In the genomic region with DNA sequence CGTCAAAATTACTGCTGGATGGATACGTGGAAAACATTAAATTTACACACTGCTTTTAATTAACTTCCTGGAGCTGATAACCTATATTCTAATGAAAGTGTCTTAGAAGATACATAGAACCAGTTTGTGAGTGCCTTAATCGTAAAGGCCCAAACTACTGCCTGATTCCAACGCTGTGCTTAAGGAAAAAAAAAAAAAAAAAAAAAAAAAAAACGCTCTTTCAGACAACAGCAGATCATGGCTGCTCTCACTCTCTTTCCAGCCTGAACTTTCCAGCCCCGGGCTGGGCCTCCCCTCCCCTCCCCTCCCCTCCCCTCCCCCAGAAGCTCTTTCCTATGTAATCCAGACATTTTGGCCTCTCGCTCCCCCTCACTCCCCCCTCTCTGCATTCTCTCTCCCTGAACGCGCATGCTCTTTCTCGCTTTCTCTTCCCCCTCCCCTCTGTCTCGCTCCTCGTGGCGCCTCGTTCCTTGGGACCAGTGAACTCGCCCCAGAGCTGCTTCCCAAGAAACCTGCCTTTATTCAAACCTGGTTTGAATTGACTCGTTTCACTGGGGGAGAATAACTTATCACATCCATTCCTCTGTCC, we compare ENCODE assay signal across 8 mouse cellular contexts. TPM values are rescaled to one million over a fixed set of nuclear protein-coding genes. Genes with fewer than 3 reads are reported as not detected.
A peak's percentile ranks its signal among the peaks of the same experiment; 100 is the strongest.
DNase-seq lines count a peak whose midpoint lies in the region; ATAC-seq and TF ChIP-seq lines count a peak whose summit lies in the region.

No protein-coding gene starts in this region.

- no peak overlapping the region for H3K4me2 ChIP-seq in CH12.LX (ENCODE audit: insufficient read depth, low read depth, poor library complexity, severe bottlenecking)
- H3K4me2 ChIP-seq in forebrain, embryonic 11.5 days (ENCODE audit: low read depth, low read length, severe bottlenecking) = peak overlapping the region; percentile 8; the same call in 1 of the 2 replicates
- H3K4me2 ChIP-seq in kidney, postnatal 0 days (ENCODE audit: low read length) = no peak overlapping the region
- peak overlapping the region; percentile 25 for H3K4me2 ChIP-seq in midbrain, embryonic 13.5 days (replicated peaks)

- TF ChIP-seq POLR2A in CH12.LX (IDR thresholded peaks at IDR 0.05; ENCODE audit: low read depth, low read length) = no peak

- no peaks in the 10 kb centered on the region for H3K36me3 ChIP-seq in CH12.LX (replicated peaks in 1 of 2; ENCODE audit: control insufficient read depth in 1 of 2, insufficient read depth in 1 of 2, low read length in 1 of 2)
- no peaks in the 10 kb centered on the region for H3K36me3 ChIP-seq in forebrain, embryonic 11.5 days (ENCODE audit: control insufficient read depth, insufficient read depth, low read length)
- no peaks in the 10 kb centered on the region for H3K36me3 ChIP-seq in kidney, postnatal 0 days (ENCODE audit: insufficient read depth, low read length)
- no peaks in the 10 kb centered on the region for H3K36me3 ChIP-seq in midbrain, embryonic 13.5 days

- TF ChIP-seq EP300 in CH12.LX (IDR thresholded peaks at IDR 0.05; ENCODE audit: low read length) = no peak

- no peak for TF ChIP-seq RAD21 in CH12.LX (IDR thresholded peaks at IDR 0.05; ENCODE audit: low read depth, low read length)

- H3K4me1 ChIP-seq in CH12.LX (ENCODE audit: control insufficient read depth in 1 of 2, insufficient read depth in 2 of 2) = peaks cover 10 to 37% of the 10 kb centered on the region in 2 experiments
- H3K4me1 ChIP-seq in forebrain, embryonic 11.5 days (replicated peaks; ENCODE audit: control insufficient read depth, insufficient read depth, low read length) = peaks cover 34% of the 10 kb centered on the region
- H3K4me1 ChIP-seq in kidney, postnatal 0 days (replicated peaks; ENCODE audit: insufficient read depth, low read length) = peaks cover 22% of the 10 kb centered on the region
- H3K4me1 ChIP-seq in midbrain, embryonic 13.5 days (replicated peaks) = peaks cover 50% of the 10 kb centered on the region

- TF ChIP-seq CTCF in CH12.LX (conservative IDR thresholded peaks at IDR 0.05 in 1 of 2, IDR thresholded peaks at IDR 0.05 in 1 of 2; ENCODE audit: low read depth in 2 of 2, low read length in 2 of 2) = no peak
- TF ChIP-seq CTCF in kidney, postnatal 0 days (IDR thresholded peaks at IDR 0.05; ENCODE audit: low read depth) = no peak

- H3K9ac ChIP-seq in CH12.LX (ENCODE audit: insufficient read depth, low read depth) = no peak overlapping the region
- peak overlapping the region; percentile 64 for H3K9ac ChIP-seq in forebrain, embryonic 11.5 days (ENCODE audit: low read length)
- H3K9ac ChIP-seq in kidney, postnatal 0 days (ENCODE audit: low read depth, low read length) = no peak overlapping the region
- no peak overlapping the region for H3K9ac ChIP-seq in midbrain, embryonic 13.5 days (replicated peaks)

- in situ Hi-C loops in CH12.LX (cut with MboI; ENCODE audit: low pct_ligation_motif_present, low pct_unique_long_range_greater_than_20kb, low sequenced_read_pairs) = loop anchor here (25.0 kb wide), 3 partner anchors 391 to 716 kb away; no protein-coding TSS in a partner anchor

- 6% methylated on average over 16 of the region's 16 CpGs for WGBS in forebrain, embryonic 11.5 days
- WGBS in kidney, postnatal 0 days = 6% methylated on average over 16 of the region's 16 CpGs
- WGBS in midbrain, embryonic 13.5 days = 9% methylated on average over 14 of the region's 16 CpGs

- no peaks in the 10 kb centered on the region for H3K27me3 ChIP-seq in CH12.LX (replicated peaks)
- H3K27me3 ChIP-seq in forebrain, embryonic 11.5 days (ENCODE audit: control insufficient read depth, insufficient read depth, low read length) = no peaks in the 10 kb centered on the region
- H3K27me3 ChIP-seq in kidney, postnatal 0 days (ENCODE audit: insufficient read depth, low read length) = no peaks in the 10 kb centered on the region
- no peaks in the 10 kb centered on the region for H3K27me3 ChIP-seq in midbrain, embryonic 13.5 days

- peak; percentile 56 for DNase-seq in adrenal gland, postnatal 14 days
- DNase-seq in adrenal gland, adult 8-10 months = no peak
- no peak for DNase-seq in CH12.LX (ENCODE audit: extremely low read depth)
- peak; percentile 93 for DNase-seq in forebrain, embryonic 11.5 days (ENCODE audit: low spot score)
- DNase-seq in kidney, postnatal 0 days (ENCODE audit: low spot score) = peak; percentile 97
- DNase-seq in spleen, adult 12 weeks (ENCODE audit: low spot score) = no peak

- no peaks in the 10 kb centered on the region for H3K9me3 ChIP-seq in CH12.LX (replicated peaks; ENCODE audit: low read length)
- no peaks in the 10 kb centered on the region for H3K9me3 ChIP-seq in forebrain, embryonic 11.5 days (ENCODE audit: control insufficient read depth, low read length)
- H3K9me3 ChIP-seq in kidney, postnatal 0 days (replicated peaks; ENCODE audit: low read length) = no peaks in the 10 kb centered on the region
- H3K9me3 ChIP-seq in midbrain, embryonic 13.5 days = no peaks in the 10 kb centered on the region

- dilution Hi-C loops in CH12.LX (cut with MboI; ENCODE audit: extremely low pct_ligation_motif_present, extremely low pct_unique_long_range_greater_than_20kb, low sequenced_read_pairs) = loop anchor here (25.0 kb wide), 1 partner anchor 141 kb away; no protein-coding TSS in a partner anchor

- H3K27ac ChIP-seq in CH12.LX (ENCODE audit: insufficient read depth, low read depth) = no peak overlapping the region
- peak overlapping the region; percentile 93 for H3K27ac ChIP-seq in forebrain, embryonic 11.5 days (ENCODE audit: low read depth, low read length)
- H3K27ac ChIP-seq in kidney, postnatal 0 days = peak overlapping the region; percentile 90
- peak overlapping the region; percentile 73 for H3K27ac ChIP-seq in midbrain, embryonic 13.5 days

- H3K79me2 ChIP-seq in CH12.LX (replicated peaks; ENCODE audit: control insufficient read depth, extremely low read depth, insufficient read depth, poor library complexity, severe bottlenecking) = no peaks in the 10 kb centered on the region

- ATAC-seq in forebrain, embryonic 11.5 days (replicated peaks; ENCODE audit: low FRiP score) = peak; percentile 85
- ATAC-seq in kidney, postnatal 0 days (replicated peaks; ENCODE audit: low FRiP score, low read depth) = peak; percentile 74
- peak; percentile 79 for ATAC-seq in midbrain, embryonic 13.5 days
- ATAC-seq in granulocyte monocyte progenitor cell, adult 5-6 weeks (replicated peaks; ENCODE audit: poor library complexity, severe bottlenecking) = no peak

- H3K4me3 ChIP-seq in CH12.LX (replicated peaks in 1 of 3; ENCODE audit: low read depth in 2 of 3, low read length in 2 of 3, poor library complexity in 1 of 3) = no peak overlapping the region
- no peak overlapping the region for H3K4me3 ChIP-seq in forebrain, embryonic 11.5 days (ENCODE audit: low read depth, low read length)
- H3K4me3 ChIP-seq in kidney, postnatal 0 days (replicated peaks; ENCODE audit: low read depth, low read length) = no peak overlapping the region
- no peak overlapping the region for H3K4me3 ChIP-seq in midbrain, embryonic 13.5 days (replicated peaks)

TF ChIP-seq in CH12.LX, 34 proteins besides CTCF, POLR2A, EP300 and RAD21:
- TF ChIP-seq ZNF384 (IDR thresholded peaks at IDR 0.05; ENCODE audit: low read depth, low read length) = peak; percentile 57; the same call in 1 of the 2 replicates
- no peak for TF ChIP-seq ZC3H11A (IDR thresholded peaks at IDR 0.05; ENCODE audit: low read depth, low read length)
- no peak for TF ChIP-seq E2F4 (IDR thresholded peaks at IDR 0.05; ENCODE audit: insufficient replicate concordance, low read depth, low read length)
- no peak for TF ChIP-seq POLR2AphosphoS2 (IDR thresholded peaks at IDR 0.05; ENCODE audit: low read depth, low read length)
TF ChIP-seq in CH12.LX: peak in this region for 1.

RNA-seq across cellular contexts. Expression of a gene that starts 12.7 kb away (rescaled TPM):
- 8.0 and 9.2 TPM in 2 replicates for total RNA-seq in adrenal gland, postnatal 14 days (2021)
- total RNA-seq in adrenal gland, adult 8-10 months (2022) = 1 to 10 TPM; 1.3 to 2.8 (median 2.1) TPM
- 82.8 and 98.5 TPM in 2 replicates for total RNA-seq in CH12.LX (2012; rRNA removed)
- total RNA-seq in CH12.LX (2014; rRNA removed) = 189 TPM in 2 replicates
- 98.5 and 101 TPM in 2 replicates for polyA plus RNA-seq in CH12.LX (2012; ENCODE audit: insufficient read length, low read depth)
- 89.5 and 101 TPM in 2 replicates for polyA plus RNA-seq in forebrain, embryonic 11.5 days (2014; fragmentation: Nextera tagmentation; extraction: Ambion mirVana)
- 27.8 and 31.8 TPM in 2 replicates for polyA plus RNA-seq in kidney, postnatal 0 days (2015; fragmentation: Nextera tagmentation; extraction: Ambion mirVana)
- polyA plus RNA-seq in midbrain, embryonic 13.5 days (2015; fragmentation: Nextera tagmentation; extraction: Ambion mirVana) = 23.6 and 26.2 TPM in 2 replicates
- total RNA-seq in granulocyte monocyte progenitor cell, adult 5-6 weeks (2014; fragmentation: Nextera tagmentation) = 43.8 and 51.2 TPM in 2 replicates
- total RNA-seq in granulocyte monocyte progenitor cell, adult 5-6 weeks (2017) = 93.0 and 100 TPM in 2 replicates

Comparison
In these comparisons a context has a peak if more than half of its experiments do, and no peak if none do; other contexts are left out.
1. DNase-seq: peak in adrenal gland, postnatal 14 days (single experiment), forebrain, embryonic 11.5 days (single experiment) and kidney, postnatal 0 days (single experiment); none in adrenal gland, adult 8-10 months (single experiment), CH12.LX (single experiment) and spleen, adult 12 weeks (single experiment).
2. H3K4me2 ChIP-seq: peak in forebrain, embryonic 11.5 days (single experiment) and midbrain, embryonic 13.5 days (single experiment); none in CH12.LX (single experiment) and kidney, postnatal 0 days (single experiment).